Mouse (Mus musculus): ENCODE measurements around the gene Fbxl8. TPM values are rescaled to one million over a fixed set of nuclear protein-coding genes. Genes with fewer than 3 reads are reported as not detected.
"Not testable (repeated sequence)": the region's sequence is repeated elsewhere in the genome, so short reads cannot be mapped to it uniquely, and the experiment has no call there.

Fbxl8 gene
- 0.63 and 0.92 TPM in 2 replicates for polyA plus RNA-seq (2016; fragmentation: Nextera tagmentation; extraction: Ambion mirVana)

- Histone ChIP-seq H3K27ac (replicated peaks) (peak within 1 kb of the TSS; percentile 59; the same call in 1 of the 2 replicates), H3K27me3 (replicated peaks; ENCODE audit: low read depth, poor library complexity, severe bottlenecking) (peaks cover 100% of the 10 kb centered on the region), H3K4me3 (peak within 1 kb of the TSS; percentile 76), H3K9me3 (peaks cover 4% of the 10 kb centered on the region), H3K36me3 (replicated peaks) (no peaks in the 10 kb centered on the region), H3K4me1 (peaks cover 48% of the 10 kb centered on the region)
- WGBS = 1% methylated on average over 54 of the region's 54 CpGs
- peak; percentile 83 for DNase-seq (ENCODE audit: low spot score)
Measured at GRCm38 (mm10) chr8:105264024-105264982, at the start of gene Fbxl8, which contains the start of gene Tradd. Gene Fbxl8, plus strand, starts transcription at chr8:105264648. Gene Tradd, minus strand, starts transcription at chr8:105264609.

DNA sequence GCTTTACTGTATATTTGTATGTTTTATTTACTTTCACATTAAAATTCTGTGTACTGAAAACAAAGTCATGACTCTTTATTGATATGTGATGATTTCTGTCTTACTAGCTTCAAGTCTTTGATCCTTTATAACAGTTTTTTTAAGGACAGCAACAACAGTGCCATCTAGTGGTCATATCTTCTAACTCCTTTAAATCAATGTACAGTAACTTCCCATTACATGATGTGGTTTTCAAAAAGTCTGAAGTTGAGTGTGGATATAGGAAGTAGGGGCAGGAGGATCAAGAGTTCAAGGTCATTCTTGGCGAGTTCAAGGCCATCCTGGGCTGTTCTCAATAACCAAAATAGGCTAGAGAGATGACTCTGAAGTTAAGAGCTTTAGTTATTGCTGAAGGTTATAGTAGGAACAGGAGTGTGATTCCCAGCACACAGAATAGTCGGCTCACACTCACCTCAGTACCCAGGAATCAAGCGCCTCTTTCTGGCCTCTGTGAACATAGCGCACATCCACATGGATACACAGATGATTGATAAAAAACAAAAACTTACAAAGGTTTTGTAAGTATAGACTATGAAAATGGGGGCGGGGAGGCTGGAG lies 46.4 kb upstream of the Fbxl8 start:
- Histone ChIP-seq H3K9me3 (no peaks in the 10 kb centered on the region), H3K27me3 (replicated peaks; ENCODE audit: low read depth, poor library complexity, severe bottlenecking) (no peaks in the 10 kb centered on the region), H3K4me3 (no peak overlapping the region), H3K4me1 (no peaks in the 10 kb centered on the region), H3K36me3 (replicated peaks) (peaks cover 45% of the 10 kb centered on the region), H3K27ac (replicated peaks) (no peak overlapping the region)
- DNase-seq (ENCODE audit: low spot score) = no peak
- WGBS = 83% methylated on average over 5 of the region's 5 CpGs

DNA sequence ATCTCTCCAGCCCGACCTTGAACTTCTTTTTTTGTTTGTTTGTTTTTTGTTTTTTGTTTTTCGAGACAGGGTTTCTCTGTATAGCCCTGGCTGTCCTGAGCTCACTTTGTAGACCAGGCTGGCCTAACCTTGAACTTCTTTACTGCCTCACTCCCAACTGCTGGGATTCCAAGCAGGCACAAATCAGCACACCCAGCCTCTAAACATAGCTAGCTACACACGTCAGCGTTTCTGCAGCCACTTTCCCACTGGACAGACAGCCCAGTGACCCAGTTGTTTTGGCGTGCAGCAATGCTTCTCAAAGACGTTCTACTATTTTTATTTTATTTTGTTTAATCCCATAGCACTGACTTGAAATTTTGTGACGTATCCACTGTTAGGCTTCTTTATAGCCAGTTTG lies 40.6 kb upstream of the Fbxl8 start:
- no peaks in the 10 kb centered on the region for H3K36me3 ChIP-seq (replicated peaks)
- peak overlapping the region; percentile 94 for H3K4me3 ChIP-seq
- 80% methylated on average over 7 of the region's 7 CpGs for WGBS
- no peaks in the 10 kb centered on the region for H3K27me3 ChIP-seq (replicated peaks; ENCODE audit: low read depth, poor library complexity, severe bottlenecking)
- DNase-seq (ENCODE audit: low spot score) = no peak
- peaks cover 22% of the 10 kb centered on the region for H3K4me1 ChIP-seq
- no peak overlapping the region for H3K27ac ChIP-seq (replicated peaks)
- H3K9me3 ChIP-seq = no peaks in the 10 kb centered on the region

DNA sequence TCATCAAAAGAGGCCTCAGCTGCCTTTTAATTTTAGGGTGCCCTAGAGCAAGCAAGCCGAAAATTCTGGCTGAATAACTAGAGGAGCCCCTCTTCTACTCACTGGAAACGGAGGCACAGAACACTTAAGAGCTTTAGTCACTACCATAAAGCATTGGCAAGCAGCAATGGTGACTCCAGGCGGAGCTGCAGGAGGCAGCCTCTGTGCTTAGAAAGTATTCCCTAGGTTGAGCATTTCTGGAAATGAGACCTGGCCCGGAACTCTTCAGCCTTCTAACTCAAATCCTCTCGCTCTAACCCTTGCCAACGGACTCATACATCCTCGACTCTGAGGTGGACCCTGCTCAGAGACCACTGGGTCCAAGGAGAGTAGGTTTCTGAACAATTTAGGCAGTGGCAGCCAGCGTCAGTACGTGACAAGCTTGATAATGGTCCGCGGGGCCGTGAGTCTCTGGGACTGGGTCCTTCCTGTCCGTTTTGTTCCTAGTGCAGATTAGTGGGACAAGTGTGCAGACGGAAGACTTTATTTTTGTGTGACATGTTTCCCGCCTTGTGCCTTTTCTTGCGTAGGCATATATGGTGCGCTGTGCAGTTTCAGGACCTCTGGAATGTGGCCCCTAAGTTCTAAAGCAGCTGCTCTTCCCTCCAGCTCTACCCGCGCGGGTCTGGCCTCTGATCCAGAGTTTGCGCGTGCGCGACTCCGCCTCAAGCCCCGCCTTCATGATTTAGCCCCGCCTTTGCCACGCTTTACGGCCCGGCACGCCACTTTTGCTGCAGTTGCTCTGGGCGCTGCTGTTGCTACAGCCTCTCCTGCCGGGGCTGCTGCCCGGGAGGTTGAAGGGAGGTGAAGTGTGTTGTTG lies 39.8 kb upstream of the Fbxl8 start, which contains the start of gene D230025D16Rik:
Gene D230025D16Rik (plus strand): TSS at position 733 of the 859 bp plus-strand sequence.
- Histone ChIP-seq H3K9me3 (no peaks in the 10 kb centered on the region), H3K4me3 (peak within 1 kb of the TSS; percentile 94), H3K4me1 (peaks cover 22% of the 10 kb centered on the region), H3K27ac (replicated peaks) (peak within 1 kb of the TSS; percentile 88), H3K27me3 (replicated peaks; ENCODE audit: low read depth, poor library complexity, severe bottlenecking) (no peaks in the 10 kb centered on the region), H3K36me3 (replicated peaks) (no peaks in the 10 kb centered on the region)
- 4% methylated on average over 34 of the region's 34 CpGs for WGBS
- DNase-seq (ENCODE audit: low spot score) = peak; percentile 98

GRCm38 (mm10) chr8:105225272-105225593 lies 39.2 kb upstream of the Fbxl8 start:
- Histone ChIP-seq H3K4me1 (peaks cover 22% of the 10 kb centered on the region), H3K36me3 (replicated peaks) (no peaks in the 10 kb centered on the region), H3K27ac (replicated peaks) (peak overlapping the region; percentile 88), H3K4me3 (peak overlapping the region; percentile 94), H3K9me3 (no peaks in the 10 kb centered on the region), H3K27me3 (replicated peaks; ENCODE audit: low read depth, poor library complexity, severe bottlenecking) (no peaks in the 10 kb centered on the region)
- no peak for DNase-seq (ENCODE audit: low spot score)
- WGBS = 0% methylated on average over 27 of the region's 27 CpGs

GRCm38 (mm10) chr8:105225917-105226316 lies 38.5 kb upstream of the Fbxl8 start:
- Histone ChIP-seq H3K27me3 (replicated peaks; ENCODE audit: low read depth, poor library complexity, severe bottlenecking) (no peaks in the 10 kb centered on the region), H3K27ac (replicated peaks) (no peak overlapping the region), H3K9me3 (no peaks in the 10 kb centered on the region), H3K4me1 (peaks cover 22% of the 10 kb centered on the region), H3K36me3 (replicated peaks) (0 out of 2 replicates have a peak, but pooled peaks cover under 1% of the 10 kb centered on the region), H3K4me3 (peak overlapping the region; percentile 94)
- 35% methylated on average over 6 of the region's 6 CpGs for WGBS
- DNase-seq (ENCODE audit: low spot score) = no peak

DNA sequence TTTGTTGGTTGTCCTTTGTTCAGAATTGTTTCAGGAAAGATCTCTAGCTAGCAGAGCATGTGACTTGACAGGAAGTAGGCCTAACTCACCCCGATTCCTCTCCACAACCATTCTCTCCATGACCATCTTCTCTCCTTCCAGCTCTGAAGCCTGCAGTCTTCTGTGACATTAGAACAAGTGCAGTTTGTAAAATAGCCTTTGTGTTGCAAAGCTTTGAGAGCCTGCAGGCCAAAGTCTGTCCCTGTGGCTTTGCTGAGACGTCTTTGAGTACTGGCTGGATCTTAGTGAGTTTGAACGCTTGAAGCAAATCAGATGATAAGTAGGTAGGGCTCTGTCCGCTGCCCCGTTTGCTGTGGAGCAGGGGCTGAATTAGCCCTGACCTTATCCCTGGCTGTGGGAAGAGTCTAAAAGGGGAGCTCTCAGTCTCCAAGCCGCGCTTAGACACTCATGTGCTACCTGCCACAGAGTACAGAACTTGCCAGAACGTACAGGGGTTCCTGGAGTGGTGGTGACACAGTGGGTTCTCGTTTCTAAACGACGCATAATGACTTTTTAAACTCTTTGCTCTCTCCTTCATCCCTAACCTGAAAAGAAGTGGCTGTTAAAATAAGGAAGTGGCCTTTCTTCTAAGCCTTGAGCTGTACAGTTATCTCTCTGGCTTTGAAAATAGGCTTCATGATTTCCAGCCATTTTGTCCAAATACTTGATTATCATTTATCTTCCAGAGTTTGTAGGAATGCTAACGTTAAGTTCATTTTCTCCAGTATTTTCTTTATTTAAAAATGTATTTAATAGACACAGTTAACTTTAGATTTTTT lies 32.7 kb upstream of the Fbxl8 start:
- DNase-seq (ENCODE audit: low spot score) = no peak
- H3K27me3 ChIP-seq (replicated peaks; ENCODE audit: low read depth, poor library complexity, severe bottlenecking) = no peaks in the 10 kb centered on the region
- H3K36me3 ChIP-seq (replicated peaks) = peaks cover 43% of the 10 kb centered on the region
- no peak overlapping the region for H3K4me3 ChIP-seq
- WGBS = 87% methylated on average over 12 of the region's 12 CpGs
- no peak overlapping the region for H3K27ac ChIP-seq (replicated peaks)
- no peaks in the 10 kb centered on the region for H3K9me3 ChIP-seq
- H3K4me1 ChIP-seq = no peaks in the 10 kb centered on the region

GRCm38 (mm10) chr8:105232321-105232693 lies 32.1 kb upstream of the Fbxl8 start:
- WGBS = 91% methylated on average over 4 of the region's 4 CpGs
- H3K4me3 ChIP-seq; H3K4me1 ChIP-seq; H3K27me3 ChIP-seq (replicated peaks; ENCODE audit: low read depth, poor library complexity, severe bottlenecking); DNase-seq (ENCODE audit: low spot score); H3K27ac ChIP-seq (replicated peaks); H3K9me3 ChIP-seq: not testable (repeated sequence)
- peaks cover 45% of the 10 kb centered on the region for H3K36me3 ChIP-seq (replicated peaks)

DNA sequence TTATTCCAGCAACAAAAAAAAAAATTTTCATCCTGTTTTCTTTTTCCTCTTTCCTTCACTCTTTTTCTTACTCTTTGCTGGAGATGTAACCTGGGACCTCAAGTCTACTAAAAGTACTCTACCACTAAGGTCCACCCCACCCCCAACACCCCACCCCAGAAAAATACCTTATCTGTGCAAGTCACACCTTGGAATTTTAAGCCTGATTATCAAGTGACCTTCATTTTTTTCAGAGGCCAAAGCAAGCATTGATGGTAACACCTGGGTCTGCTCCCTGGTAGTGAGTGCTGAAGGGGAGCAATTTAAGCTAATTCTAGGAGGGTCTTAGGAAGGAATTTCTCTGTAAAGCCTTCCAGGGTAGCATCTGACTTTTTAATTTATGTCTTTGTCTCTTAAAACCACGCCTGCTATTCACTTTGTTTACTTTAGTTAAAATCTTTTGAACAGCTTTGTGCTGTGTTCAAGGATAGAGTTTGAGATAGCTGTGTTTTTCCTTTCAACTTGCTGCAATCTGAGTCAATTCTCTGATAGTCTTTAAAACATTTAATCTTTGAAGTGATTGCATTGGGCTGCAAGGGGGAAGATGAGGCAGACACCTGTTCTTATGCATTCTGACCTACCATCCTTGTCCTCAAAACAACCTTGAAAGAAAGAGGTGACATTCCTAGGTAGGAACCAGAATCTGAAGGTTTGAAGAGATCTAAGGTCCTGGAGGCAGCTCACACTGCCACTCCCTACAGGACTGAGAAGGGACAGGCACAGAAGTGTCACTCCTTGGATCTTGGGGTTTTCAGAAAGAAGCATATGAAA lies 31.1 kb upstream of the Fbxl8 start:
- WGBS = 76% methylated on average over 1 of the region's 1 CpGs

GRCm38 (mm10) chr8:105235206-105235605 lies 29.2 kb upstream of the Fbxl8 start:
- H3K27ac ChIP-seq (replicated peaks) = no peak overlapping the region
- WGBS = 79% methylated on average over 1 of the region's 1 CpGs
- H3K4me3 ChIP-seq = no peak overlapping the region
- no peak for DNase-seq (ENCODE audit: low spot score)
- no peaks in the 10 kb centered on the region for H3K4me1 ChIP-seq
- no peaks in the 10 kb centered on the region for H3K27me3 ChIP-seq (replicated peaks; ENCODE audit: low read depth, poor library complexity, severe bottlenecking)
- peaks cover 71% of the 10 kb centered on the region for H3K36me3 ChIP-seq (replicated peaks)
- no peaks in the 10 kb centered on the region for H3K9me3 ChIP-seq

More for the DNA sequence above, 31.1 kb upstream of the Fbxl8 start:
- H3K4me3 ChIP-seq = no peak overlapping the region
- no peaks in the 10 kb centered on the region for H3K27me3 ChIP-seq (replicated peaks; ENCODE audit: low read depth, poor library complexity, severe bottlenecking)
- peaks cover 53% of the 10 kb centered on the region for H3K36me3 ChIP-seq (replicated peaks)
- H3K27ac ChIP-seq (replicated peaks) = no peak overlapping the region
- no peaks in the 10 kb centered on the region for H3K9me3 ChIP-seq
- no peaks in the 10 kb centered on the region for H3K4me1 ChIP-seq
- no peak for DNase-seq (ENCODE audit: low spot score)

All from embryonic facial prominence, embryonic 10.5 days (tissue).